ENCODE assay signal across 9 mouse cellular contexts in the genomic region with DNA sequence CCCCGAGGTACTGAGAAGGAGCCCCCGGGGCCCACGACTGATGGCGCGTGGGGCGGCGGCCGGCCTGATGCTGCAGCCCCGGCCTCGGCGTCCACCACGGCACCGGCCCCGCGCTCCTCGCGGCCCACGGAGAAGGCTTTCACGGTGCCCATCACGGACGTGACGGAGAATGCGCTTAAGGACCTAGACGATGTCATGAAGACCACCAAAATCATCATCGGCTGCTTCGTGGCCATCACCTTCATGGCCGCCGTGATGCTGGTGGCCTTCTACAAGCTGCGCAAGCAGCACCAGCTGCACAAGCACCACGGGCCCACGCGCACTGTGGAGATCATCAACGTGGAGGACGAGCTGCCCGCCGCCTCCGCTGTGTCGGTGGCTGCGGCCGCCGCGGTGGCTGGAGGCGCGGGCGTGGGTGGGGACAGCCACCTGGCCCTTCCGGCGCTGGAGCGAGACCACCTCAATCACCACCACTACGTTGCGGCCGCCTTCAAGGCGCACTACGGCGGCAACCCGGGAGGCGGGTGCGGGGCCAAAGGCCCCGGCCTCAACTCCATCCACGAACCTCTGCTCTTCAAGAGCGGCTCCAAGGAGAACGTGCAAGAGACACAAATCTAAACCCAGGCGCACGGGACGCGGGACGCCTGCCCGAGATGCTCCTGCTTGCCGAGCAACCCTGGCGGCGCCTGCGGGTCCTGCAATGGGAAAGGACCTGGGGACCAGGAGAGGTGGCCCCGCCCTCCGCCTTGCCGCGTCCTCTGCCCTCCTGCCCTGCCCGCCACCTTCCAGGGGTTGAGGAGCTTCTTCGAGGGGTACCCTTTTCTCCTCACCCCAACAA. TPM values are rescaled to one million over a fixed set of nuclear protein-coding genes. Genes with fewer than 3 reads are reported as not detected.
DNase-seq lines count a peak whose midpoint lies in the region; ATAC-seq lines count a peak whose summit lies in the region.
"Had no signal": no experiment of that assay in that cellular context is flagged by ENCODE, and none has a peak within 500 bp of the region (broad histone marks: within the 10 kb centered on the region; RNA-seq: fewer than 3 reads in every experiment).

No protein-coding gene starts in this region.

- peak; percentile 50 for DNase-seq in adrenal gland, postnatal 10 days
- DNase-seq in adrenal gland, adult (ENCODE audit: inconsistent age in 2 of 2, low spot score in 1 of 2) = no peak
- no peak for DNase-seq in lung, postnatal 36 days
- peak; percentile 82 for DNase-seq in embryo, embryonic 11 days
- peak; percentile 79 for DNase-seq in thymus, postnatal 4 days

- H3K4me2 ChIP-seq in lung, embryonic 16.5 days (ENCODE audit: low read depth, low read length) = peak overlapping the region; percentile 39
- H3K4me2 ChIP-seq in intestine, embryonic 16.5 days (ENCODE audit: low read depth, low read length) = peak overlapping the region; percentile 27
- H3K4me2 ChIP-seq in liver, embryonic 16.5 days (ENCODE audit: low read depth, low read length) = no peak overlapping the region

- no peak overlapping the region for H3K27ac ChIP-seq in lung, embryonic 16.5 days (ENCODE audit: low read length)
- H3K27ac ChIP-seq in intestine, embryonic 16.5 days (ENCODE audit: low read length) = no peak overlapping the region
- no peak overlapping the region for H3K27ac ChIP-seq in liver, embryonic 16.5 days (ENCODE audit: low read length)

- ATAC-seq in lung, embryonic 16.5 days (ENCODE audit: low read depth) = no peak
- no peak for ATAC-seq in intestine, embryonic 16.5 days
- no peak for ATAC-seq in liver, embryonic 16.5 days (ENCODE audit: low read depth)

- H3K9me3 ChIP-seq in lung, embryonic 16.5 days (ENCODE audit: control insufficient read depth, low read length) = no peaks in the 10 kb centered on the region
- no peaks in the 10 kb centered on the region for H3K9me3 ChIP-seq in intestine, embryonic 16.5 days (ENCODE audit: control insufficient read depth, low read length)
- H3K9me3 ChIP-seq in liver, embryonic 16.5 days (replicated peaks; ENCODE audit: control insufficient read depth, low read length) = no peaks in the 10 kb centered on the region

- H3K36me3 ChIP-seq in lung, embryonic 16.5 days (ENCODE audit: control insufficient read depth, insufficient read depth, low read length) = no peaks in the 10 kb centered on the region
- H3K36me3 ChIP-seq in intestine, embryonic 16.5 days (ENCODE audit: control insufficient read depth, insufficient read depth, low read length) = no peaks in the 10 kb centered on the region
- H3K36me3 ChIP-seq in liver, embryonic 16.5 days (ENCODE audit: control insufficient read depth, insufficient read depth) = no peaks in the 10 kb centered on the region

- H3K4me3 ChIP-seq in lung, embryonic 16.5 days (ENCODE audit: low read length) = peak overlapping the region; percentile 28
- H3K4me3 ChIP-seq in intestine, embryonic 16.5 days (ENCODE audit: low read length) = peak overlapping the region; percentile 28
- H3K4me3 ChIP-seq in liver, embryonic 16.5 days (ENCODE audit: low read depth, low read length) = 0 out of 2 replicates have a peak overlapping the region, but pooled peaks have one; percentile 6

- H3K27me3 ChIP-seq in lung, embryonic 16.5 days (ENCODE audit: control insufficient read depth, insufficient read depth, low read depth, low read length) = peaks cover 47% of the 10 kb centered on the region
- peaks cover 40% of the 10 kb centered on the region for H3K27me3 ChIP-seq in intestine, embryonic 16.5 days (replicated peaks; ENCODE audit: control insufficient read depth, insufficient read depth, low read length)
- H3K27me3 ChIP-seq in liver, embryonic 16.5 days (ENCODE audit: control insufficient read depth, insufficient read depth, low read depth, low read length) = peaks cover 54% of the 10 kb centered on the region

- WGBS in lung, embryonic 16.5 days = 15% methylated on average over 76 of the region's 77 CpGs
- WGBS in intestine, embryonic 16.5 days = 12% methylated on average over 76 of the region's 77 CpGs
- WGBS in liver, embryonic 16.5 days (ENCODE audit: insufficient replicate concordance) = 10% methylated on average over 77 of the region's 77 CpGs

- 0 out of 2 replicates have a peak, but pooled peaks cover 3% of the 10 kb centered on the region for H3K4me1 ChIP-seq in lung, embryonic 16.5 days (replicated peaks; ENCODE audit: control insufficient read depth, insufficient read depth, low read length)
- H3K4me1 ChIP-seq in intestine, embryonic 16.5 days (ENCODE audit: control insufficient read depth, insufficient read depth, low read length) = peaks cover 12% of the 10 kb centered on the region
- H3K4me1 ChIP-seq in liver, embryonic 16.5 days (ENCODE audit: control insufficient read depth, low read depth, low read length) = peaks cover 34% of the 10 kb centered on the region

- no peak overlapping the region for H3K9ac ChIP-seq in lung, embryonic 16.5 days (ENCODE audit: low read length)
- H3K9ac ChIP-seq in intestine, embryonic 16.5 days (ENCODE audit: low read depth, low read length) = peak overlapping the region; percentile 6; the same call in 1 of the 2 replicates
- no peak overlapping the region for H3K9ac ChIP-seq in liver, embryonic 16.5 days (ENCODE audit: low read depth, low read length)

RNA-seq across cellular contexts. Expression of a gene that starts 2.8 kb away (rescaled TPM):
- total RNA-seq in adrenal gland, postnatal 10 days (2021) = 10 to 100 TPM in 1 of 2 experiments, 1 to 10 TPM in 1; 8.4 to 14.5 TPM
- 0.62 and 1.3 TPM in 2 replicates for polyA plus RNA-seq in lung, embryonic 16.5 days (2015; fragmentation: Nextera tagmentation; extraction: Ambion mirVana)
- polyA plus RNA-seq in intestine, embryonic 16.5 days (2015; fragmentation: Nextera tagmentation; extraction: Ambion mirVana) = 2.3 and 2.4 TPM in 2 replicates
- polyA plus RNA-seq in liver, embryonic 16.5 days (2015; fragmentation: Nextera tagmentation; extraction: Ambion mirVana) = 19.4 and 23.5 TPM in 2 replicates
- total RNA-seq: gastrocnemius, postnatal 4 days had no signal

RNA-seq across cellular contexts. Expression of a gene that starts 5.3 kb away (rescaled TPM):
- total RNA-seq in adrenal gland, postnatal 10 days (2021) = 10 to 100 TPM; 42.2 to 52.0 TPM
- 115 and 116 TPM in 2 replicates for polyA plus RNA-seq in lung, embryonic 16.5 days (2015; fragmentation: Nextera tagmentation; extraction: Ambion mirVana)
- 83.5 and 86.3 TPM in 2 replicates for polyA plus RNA-seq in intestine, embryonic 16.5 days (2015; fragmentation: Nextera tagmentation; extraction: Ambion mirVana)
- 159 and 174 TPM in 2 replicates for polyA plus RNA-seq in liver, embryonic 16.5 days (2015; fragmentation: Nextera tagmentation; extraction: Ambion mirVana)

RNA-seq across cellular contexts. Expression of a gene that starts 33.6 kb away (rescaled TPM):
- total RNA-seq in adrenal gland, postnatal 10 days (2021) = 10 to 100 TPM in 1 of 2 experiments, 1 to 10 TPM in 1; 5.5 to 10.0 TPM
- polyA plus RNA-seq in lung, embryonic 16.5 days (2015; fragmentation: Nextera tagmentation; extraction: Ambion mirVana) = 0.36 and 0.57 TPM in 2 replicates
- 0.31 and 0.43 TPM in 2 replicates for polyA plus RNA-seq in intestine, embryonic 16.5 days (2015; fragmentation: Nextera tagmentation; extraction: Ambion mirVana)
- polyA plus RNA-seq in liver, embryonic 16.5 days (2015; fragmentation: Nextera tagmentation; extraction: Ambion mirVana) = not detected in 2 replicates

RNA-seq across cellular contexts. Expression of a gene that starts 33.9 kb away (rescaled TPM):
- total RNA-seq in adrenal gland, postnatal 10 days (2021) = 10 to 100 TPM; 88.8 to 91.1 TPM
- polyA plus RNA-seq in lung, embryonic 16.5 days (2015; fragmentation: Nextera tagmentation; extraction: Ambion mirVana) = 94.0 TPM in 2 replicates
- 77.2 and 87.0 TPM in 2 replicates for polyA plus RNA-seq in intestine, embryonic 16.5 days (2015; fragmentation: Nextera tagmentation; extraction: Ambion mirVana)
- 34.4 and 40.6 TPM in 2 replicates for polyA plus RNA-seq in liver, embryonic 16.5 days (2015; fragmentation: Nextera tagmentation; extraction: Ambion mirVana)

RNA-seq across cellular contexts. Expression of a gene that starts 33.9 kb away (rescaled TPM):
- 10 to 100 TPM; 12.4 to 16.0 TPM for total RNA-seq in adrenal gland, postnatal 10 days (2021)
- polyA plus RNA-seq in lung, embryonic 16.5 days (2015; fragmentation: Nextera tagmentation; extraction: Ambion mirVana) = 9.5 and 9.9 TPM in 2 replicates
- 5.9 and 6.2 TPM in 2 replicates for polyA plus RNA-seq in intestine, embryonic 16.5 days (2015; fragmentation: Nextera tagmentation; extraction: Ambion mirVana)
- 1.3 and 1.4 TPM in 2 replicates for polyA plus RNA-seq in liver, embryonic 16.5 days (2015; fragmentation: Nextera tagmentation; extraction: Ambion mirVana)

Comparison
In these comparisons a context has a peak if more than half of its experiments do, and no peak if none do; other contexts are left out.
1. DNase-seq: peak in adrenal gland, postnatal 10 days (single experiment), embryo, embryonic 11 days (single experiment) and thymus, postnatal 4 days (single experiment); none in adrenal gland, adult (0 of 2) and lung, postnatal 36 days (single experiment).
2. Peak in every context shown above with its lines, with median percentiles within 50 percentile points of each other: H3K4me3 ChIP-seq.